9 mouse cellular contexts compared by ENCODE assay signal in genomic region chr11:108910328-108910886, GRCm38 (mm10). TPM values are rescaled to one million over a fixed set of nuclear protein-coding genes. Genes with fewer than 3 reads are reported as not detected.
DNase-seq lines count a peak whose midpoint lies in the region; ATAC-seq and TF ChIP-seq lines count a peak whose summit lies in the region.
"Had no signal": no experiment of that assay in that cellular context is flagged by ENCODE, and none has a peak within 500 bp of the region (broad histone marks: within the 10 kb centered on the region; RNA-seq: fewer than 3 reads in every experiment).

No protein-coding gene starts in this region.

- peaks cover 9% of the 10 kb centered on the region for H3K27me3 ChIP-seq in forebrain, embryonic 11.5 days (ENCODE audit: control insufficient read depth, insufficient read depth, low read length)
- 0 out of 2 replicates have a peak, but pooled peaks cover 5% of the 10 kb centered on the region for H3K27me3 ChIP-seq in forebrain, embryonic 15.5 days
- H3K27me3 ChIP-seq in midbrain, embryonic 10.5 days (ENCODE audit: low read depth, poor library complexity, severe bottlenecking) = peaks cover 55% of the 10 kb centered on the region
- H3K27me3 ChIP-seq in midbrain, embryonic 14.5 days (ENCODE audit: control insufficient read depth, insufficient read depth, low read length) = no peaks in the 10 kb centered on the region
- 0 out of 2 replicates have a peak, but pooled peaks cover 4% of the 10 kb centered on the region for H3K27me3 ChIP-seq in intestine, embryonic 14.5 days (replicated peaks; ENCODE audit: control insufficient read depth, insufficient read depth, low read length)
- H3K27me3 ChIP-seq in stomach, embryonic 15.5 days (replicated peaks) = no peaks in the 10 kb centered on the region; the same call in 1 of the 2 replicates
- no peaks in the 10 kb centered on the region for H3K27me3 ChIP-seq in cerebellum, adult 2 months (ENCODE audit: control insufficient read depth, insufficient read depth, low read length)

- H3K4me3 ChIP-seq in forebrain, embryonic 11.5 days (ENCODE audit: low read depth, low read length) = no peak overlapping the region
- H3K4me3 ChIP-seq in forebrain, embryonic 15.5 days = no peak overlapping the region
- H3K4me3 ChIP-seq in midbrain, embryonic 10.5 days = peak overlapping the region; percentile 34
- no peak overlapping the region for H3K4me3 ChIP-seq in midbrain, embryonic 14.5 days (replicated peaks; ENCODE audit: low read depth, low read length)
- peak overlapping the region; percentile 20; the same call in 1 of the 2 replicates for H3K4me3 ChIP-seq in intestine, embryonic 14.5 days (ENCODE audit: low read depth, low read length)
- peak overlapping the region; percentile 16 for H3K4me3 ChIP-seq in stomach, embryonic 15.5 days (replicated peaks)
- no peak overlapping the region for H3K4me3 ChIP-seq in cerebellum, adult 2 months (replicated peaks; ENCODE audit: insufficient read depth, low read depth, low read length)

- no peak for DNase-seq in forebrain, embryonic 11.5 days (ENCODE audit: low spot score)
- no peak for DNase-seq in midbrain, embryonic 10.5 days (ENCODE audit: low spot score)
- no peak for DNase-seq in midbrain, embryonic 14.5 days
- DNase-seq in intestine, embryonic 14.5 days (ENCODE audit: low spot score) = no peak
- DNase-seq in cerebellum, adult 2 months = no peak
- no peak for DNase-seq in urinary bladder, postnatal 10 days (ENCODE audit: low spot score)
- DNase-seq: B cell, adult 2 months had no signal

- 2% methylated on average over 14 of the region's 14 CpGs for WGBS in forebrain, embryonic 11.5 days
- WGBS in forebrain, embryonic 15.5 days = 11% methylated on average over 14 of the region's 14 CpGs
- WGBS in midbrain, embryonic 10.5 days = 5% methylated on average over 14 of the region's 14 CpGs
- WGBS in midbrain, embryonic 14.5 days = 15% methylated on average over 14 of the region's 14 CpGs
- 8% methylated on average over 14 of the region's 14 CpGs for WGBS in intestine, embryonic 14.5 days
- WGBS in stomach, embryonic 15.5 days = 7% methylated on average over 14 of the region's 14 CpGs
- 55% methylated on average over 14 of the region's 14 CpGs for WGBS in cerebellum, adult 2 months

- ATAC-seq in forebrain, embryonic 11.5 days (replicated peaks; ENCODE audit: low FRiP score) = no peak
- no peak for ATAC-seq in forebrain, embryonic 15.5 days (replicated peaks)
- ATAC-seq in midbrain, embryonic 14.5 days (ENCODE audit: low FRiP score, low TSS enrichment) = no peak
- no peak for ATAC-seq in intestine, embryonic 14.5 days (replicated peaks; ENCODE audit: low FRiP score, low TSS enrichment, low read depth)
- no peak for ATAC-seq in stomach, embryonic 15.5 days (ENCODE audit: insufficient read depth, low FRiP score, low read depth)

- no peaks in the 10 kb centered on the region; the same call in 1 of the 2 replicates for H3K9me3 ChIP-seq in forebrain, embryonic 11.5 days (ENCODE audit: control insufficient read depth, low read length)
- no peaks in the 10 kb centered on the region for H3K9me3 ChIP-seq in forebrain, embryonic 15.5 days
- H3K9me3 ChIP-seq in midbrain, embryonic 10.5 days (replicated peaks) = peaks cover 12% of the 10 kb centered on the region; the same call in 1 of the 2 replicates
- H3K9me3 ChIP-seq in midbrain, embryonic 14.5 days (ENCODE audit: control insufficient read depth, low read length) = 0 out of 2 replicates have a peak, but pooled peaks cover 3% of the 10 kb centered on the region
- H3K9me3 ChIP-seq in intestine, embryonic 14.5 days (ENCODE audit: control insufficient read depth, low read length) = no peaks in the 10 kb centered on the region
- H3K9me3 ChIP-seq in stomach, embryonic 15.5 days = no peaks in the 10 kb centered on the region

- H3K4me1 ChIP-seq in forebrain, embryonic 11.5 days (replicated peaks; ENCODE audit: control insufficient read depth, insufficient read depth, low read length) = peaks cover 5% of the 10 kb centered on the region; the same call in 1 of the 2 replicates
- peaks cover 7% of the 10 kb centered on the region; the same call in 1 of the 2 replicates for H3K4me1 ChIP-seq in forebrain, embryonic 15.5 days
- H3K4me1 ChIP-seq in midbrain, embryonic 10.5 days = peaks cover 35% of the 10 kb centered on the region
- H3K4me1 ChIP-seq in midbrain, embryonic 14.5 days (ENCODE audit: control insufficient read depth, insufficient read depth, low read length) = peaks cover 5% of the 10 kb centered on the region; the same call in 1 of the 2 replicates
- H3K4me1 ChIP-seq in intestine, embryonic 14.5 days (replicated peaks; ENCODE audit: control insufficient read depth, insufficient read depth, low read length) = peaks cover 16% of the 10 kb centered on the region
- H3K4me1 ChIP-seq in stomach, embryonic 15.5 days = peaks cover 6% of the 10 kb centered on the region; the same call in 1 of the 2 replicates
- no peaks in the 10 kb centered on the region for H3K4me1 ChIP-seq in cerebellum, adult 2 months (ENCODE audit: control insufficient read depth, insufficient read depth, low read length)

- H3K4me2 ChIP-seq in forebrain, embryonic 11.5 days (ENCODE audit: low read depth, low read length, severe bottlenecking) = 0 out of 2 replicates have a peak overlapping the region, but pooled peaks have one; percentile 15
- H3K4me2 ChIP-seq in forebrain, embryonic 15.5 days (replicated peaks) = no peak overlapping the region
- H3K4me2 ChIP-seq in midbrain, embryonic 14.5 days (ENCODE audit: low read length) = no peak overlapping the region
- H3K4me2 ChIP-seq in intestine, embryonic 14.5 days (ENCODE audit: low read length) = peak overlapping the region; percentile 45
- H3K4me2 ChIP-seq in stomach, embryonic 15.5 days = peak overlapping the region; percentile 49

- no peak for TF ChIP-seq CTCF in cerebellum, adult 2 months (IDR thresholded peaks at IDR 0.05; ENCODE audit: borderline replicate concordance, insufficient read depth, low read depth, low read length)

- no peaks in the 10 kb centered on the region for H3K36me3 ChIP-seq in forebrain, embryonic 11.5 days (ENCODE audit: control insufficient read depth, insufficient read depth, low read length)
- H3K36me3 ChIP-seq in forebrain, embryonic 15.5 days = no peaks in the 10 kb centered on the region
- H3K36me3 ChIP-seq in midbrain, embryonic 10.5 days = no peaks in the 10 kb centered on the region
- no peaks in the 10 kb centered on the region for H3K36me3 ChIP-seq in midbrain, embryonic 14.5 days (ENCODE audit: control insufficient read depth, insufficient read depth, low read length)
- no peaks in the 10 kb centered on the region for H3K36me3 ChIP-seq in intestine, embryonic 14.5 days (ENCODE audit: control insufficient read depth, insufficient read depth, low read length)
- H3K36me3 ChIP-seq in stomach, embryonic 15.5 days = no peaks in the 10 kb centered on the region

- H3K9ac ChIP-seq in forebrain, embryonic 11.5 days (ENCODE audit: low read length) = no peak overlapping the region
- H3K9ac ChIP-seq in forebrain, embryonic 15.5 days (replicated peaks) = no peak overlapping the region
- H3K9ac ChIP-seq in midbrain, embryonic 14.5 days (replicated peaks; ENCODE audit: low read length) = no peak overlapping the region
- H3K9ac ChIP-seq in intestine, embryonic 14.5 days (ENCODE audit: low read length) = 0 out of 2 replicates have a peak overlapping the region, but pooled peaks have one; percentile 5
- H3K9ac ChIP-seq in stomach, embryonic 15.5 days = no peak overlapping the region

- H3K27ac ChIP-seq in forebrain, embryonic 11.5 days (ENCODE audit: low read depth, low read length) = no peak overlapping the region
- no peak overlapping the region for H3K27ac ChIP-seq in forebrain, embryonic 15.5 days (replicated peaks)
- H3K27ac ChIP-seq in midbrain, embryonic 10.5 days (replicated peaks) = 0 out of 2 replicates have a peak overlapping the region, but pooled peaks have one; percentile 28
- H3K27ac ChIP-seq in midbrain, embryonic 14.5 days (replicated peaks; ENCODE audit: low read depth, low read length) = no peak overlapping the region
- 0 out of 2 replicates have a peak overlapping the region, but pooled peaks have one; percentile 22 for H3K27ac ChIP-seq in intestine, embryonic 14.5 days (ENCODE audit: low read depth)
- no peak overlapping the region for H3K27ac ChIP-seq in stomach, embryonic 15.5 days
- H3K27ac ChIP-seq in cerebellum, adult 2 months (ENCODE audit: insufficient read depth, low read length) = no peak overlapping the region

- TF ChIP-seq POLR2A in cerebellum, adult 2 months (IDR thresholded peaks at IDR 0.05; ENCODE audit: borderline replicate concordance, insufficient read depth, low read length) = no peak

RNA-seq across cellular contexts. Expression of gene Axin2, which starts 9.7 kb away (rescaled TPM):
- 20.9 and 23.9 TPM in 2 replicates for polyA plus RNA-seq in forebrain, embryonic 11.5 days (2014; fragmentation: Nextera tagmentation; extraction: Ambion mirVana)
- 6.6 and 6.7 TPM in 2 replicates for polyA plus RNA-seq in forebrain, embryonic 15.5 days (2015; fragmentation: Nextera tagmentation; extraction: Ambion mirVana)
- polyA plus RNA-seq in midbrain, embryonic 10.5 days (2016; fragmentation: Nextera tagmentation; extraction: Ambion mirVana) = 17.5 and 17.6 TPM in 2 replicates
- polyA plus RNA-seq in midbrain, embryonic 14.5 days (2014; fragmentation: Nextera tagmentation; extraction: Ambion mirVana) = 14.1 and 19.4 TPM in 2 replicates
- polyA plus RNA-seq in intestine, embryonic 14.5 days (2014; fragmentation: Nextera tagmentation; extraction: Ambion mirVana) = 6.5 and 8.0 TPM in 2 replicates
- polyA plus RNA-seq in stomach, embryonic 15.5 days (2015; fragmentation: Nextera tagmentation; extraction: Ambion mirVana) = 3.4 and 3.8 TPM in 2 replicates
- polyA plus RNA-seq in cerebellum, adult 2 months (2012; rRNA removed) = 17.0 and 17.5 TPM in 2 replicates

Comparison
In these comparisons a context has a peak if more than half of its experiments do, and no peak if none do; other contexts are left out.
1. H3K27ac ChIP-seq: peak in midbrain, embryonic 10.5 days (single experiment) and intestine, embryonic 14.5 days (single experiment); none in forebrain, embryonic 11.5 days (single experiment), forebrain, embryonic 15.5 days (single experiment), midbrain, embryonic 14.5 days (single experiment), stomach, embryonic 15.5 days (single experiment) and cerebellum, adult 2 months (single experiment).
2. H3K4me2 ChIP-seq: peak in forebrain, embryonic 11.5 days (single experiment), intestine, embryonic 14.5 days (single experiment) and stomach, embryonic 15.5 days (single experiment); none in forebrain, embryonic 15.5 days (single experiment) and midbrain, embryonic 14.5 days (single experiment).
3. H3K4me3 ChIP-seq: peak in midbrain, embryonic 10.5 days (single experiment), intestine, embryonic 14.5 days (single experiment) and stomach, embryonic 15.5 days (single experiment); none in forebrain, embryonic 11.5 days (single experiment), forebrain, embryonic 15.5 days (single experiment), midbrain, embryonic 14.5 days (single experiment) and cerebellum, adult 2 months (single experiment).